Mouse (Mus musculus): Measurements from ENCODE around the gene Tmem132a.

The Tmem132a gene

GRCm38 (mm10) chr19:10832030-10832429 is 37.7 kb downstream of the Tmem132a start:
- DNase-seq (ENCODE audit: low spot score in 2 of 2), result no peak

- peak in 1 of 2 experiments; percentile 38 for DNase-seq (ENCODE audit: low spot score in 2 of 2)
These were observed 38.3 kb downstream of the Tmem132a start for GRCm38 (mm10) chr19:10831424-10831823.

GRCm38 (mm10) chr19:10829436-10830175 is 40.1 kb downstream of the Tmem132a start, which contains the start of gene Cd6:
TSS of gene Cd6 (minus strand) at chr19:10830058.
- DNase-seq (ENCODE audit: low spot score in 2 of 2), result no peak

GRCm38 (mm10) chr19:10828321-10828720 is 41.4 kb downstream of the Tmem132a start:
- DNase-seq (ENCODE audit: low spot score in 2 of 2), result no peak

- no peak for DNase-seq (ENCODE audit: low spot score in 2 of 2)
These were observed 45.7 kb downstream of the Tmem132a start for GRCm38 (mm10) chr19:10824061-10824460.

- no peak for DNase-seq (ENCODE audit: low spot score in 2 of 2)
These were observed 47.2 kb downstream of the Tmem132a start for GRCm38 (mm10) chr19:10822534-10822933.

GRCm38 (mm10) chr19:10821319-10821718 is 48.4 kb downstream of the Tmem132a start:
- no peak for DNase-seq (ENCODE audit: low spot score in 2 of 2)

GRCm38 (mm10) chr19:10818217-10818946 is 51.4 kb downstream of the Tmem132a start:
- DNase-seq (ENCODE audit: low spot score in 2 of 2), result no peak

GRCm38 (mm10) chr19:10816462-10816861 is 53.3 kb downstream of the Tmem132a start:
- no peak for DNase-seq (ENCODE audit: low spot score in 2 of 2)

GRCm38 (mm10) chr19:10815871-10816270 is 53.9 kb downstream of the Tmem132a start:
- no peak for DNase-seq (ENCODE audit: low spot score in 2 of 2)

GRCm38 (mm10) chr19:10813905-10814304 is 55.8 kb downstream of the Tmem132a start:
- no peak for DNase-seq (ENCODE audit: low spot score in 2 of 2)

GRCm38 (mm10) chr19:10813039-10813438 is 56.7 kb downstream of the Tmem132a start:
- no peak for DNase-seq (ENCODE audit: low spot score in 2 of 2)

GRCm38 (mm10) chr19:10811471-10811870 is 58.3 kb downstream of the Tmem132a start:
- DNase-seq (ENCODE audit: low spot score in 2 of 2), result no peak

- no peak for DNase-seq (ENCODE audit: low spot score in 2 of 2)
These were observed 59.6 kb downstream of the Tmem132a start for GRCm38 (mm10) chr19:10810176-10810492.

- DNase-seq (ENCODE audit: low spot score in 2 of 2), result peak; percentile 42 to 61
These were observed 60.1 kb downstream of the Tmem132a start for GRCm38 (mm10) chr19:10809428-10810175.

- DNase-seq (ENCODE audit: low spot score in 2 of 2), result no peak
These were observed 61.1 kb downstream of the Tmem132a start for GRCm38 (mm10) chr19:10808524-10809233.

Data from frontal cortex, postnatal 10 days (tissue).